Mouse (Mus musculus): Measurements from ENCODE around the gene Map2k4. TPM values are rescaled to one million over a fixed set of nuclear protein-coding genes. Genes with fewer than 3 reads are reported as not detected.

Map2k4 gene
- total RNA-seq (2023) = 10 to 100 TPM; 49.3 to 55.7 TPM

GRCm38 (mm10) chr11:65788154-65788553, at the start of gene Map2k4:
Map2k4 (minus strand) TSS chr11:65788297.

GRCm38 (mm10) chr11:65806909-65807504, 18.9 kb upstream of the Map2k4 start, which contains the start of gene Zkscan6:
Zkscan6 (plus strand) TSS chr11:65807175.

Other genes with a start within 250 kb of the Map2k4 start
- 10 to 100 TPM; 20.1 to 20.4 TPM for gene Zkscan6, start 18.9 kb upstream of the Map2k4 start, total RNA-seq (2023)

Measured in neutrophil, adult 59 days (primary cell).